Mouse (Mus musculus) cortical plate, adult 2 months (tissue): ENCODE data around the gene Nudt3. TPM values are rescaled to one million over a fixed set of nuclear protein-coding genes. Genes with fewer than 3 reads are reported as not detected.

Experiments
- H3K27ac ChIP-seq: fragments of 200-500 bp; 2 replicates; pipeline ENCODE4 v1.5.1; 2012; ENCODE audit warnings: low read length, control low read depth, inconsistent platforms; ENCODE audit not compliant: insufficient read depth
- H3K4me1 ChIP-seq: fragments of 200-500 bp; 2 replicates; pipeline ENCODE4 v1.6.1; 2011; ENCODE audit warnings: low read length; ENCODE audit not compliant: control insufficient read depth, insufficient read depth
- H3K4me3 ChIP-seq: fragments of 200-500 bp; 2 replicates; pipeline ENCODE4 v1.5.1; 2011; ENCODE audit warnings: mild to moderate bottlenecking, low read length, control low read depth; ENCODE audit not compliant: insufficient read depth
- CTCF ChIP-seq: fragments of 200-500 bp; IDR thresholded peaks from 2 replicates; pipeline ENCODE4 v1.5.1; 2011; ENCODE audit warnings: mild to moderate bottlenecking, control low read depth, low read length; ENCODE audit not compliant: insufficient read depth; ENCODE audit errors: extremely low read depth
- POLR2A ChIP-seq: fragments of 200-500 bp; IDR thresholded peaks from 2 replicates; pipeline ENCODE4 v1.6.1; 2011; ENCODE audit warnings: mild to moderate bottlenecking, low read length, control low read depth; ENCODE audit not compliant: insufficient read depth; ENCODE audit errors: extremely low read depth
- polyA plus RNA-seq: library from polyadenylated mRNA; depleted of rRNA; stranded (reverse); fragments of >200 nt; gene quantifications from 2 replicates; pipeline ENCODE4 v1.2.3, GENCODE M21; 2012

Nudt3 gene
- polyA plus RNA-seq, 1 experiment: 371 TPM

DNA sequence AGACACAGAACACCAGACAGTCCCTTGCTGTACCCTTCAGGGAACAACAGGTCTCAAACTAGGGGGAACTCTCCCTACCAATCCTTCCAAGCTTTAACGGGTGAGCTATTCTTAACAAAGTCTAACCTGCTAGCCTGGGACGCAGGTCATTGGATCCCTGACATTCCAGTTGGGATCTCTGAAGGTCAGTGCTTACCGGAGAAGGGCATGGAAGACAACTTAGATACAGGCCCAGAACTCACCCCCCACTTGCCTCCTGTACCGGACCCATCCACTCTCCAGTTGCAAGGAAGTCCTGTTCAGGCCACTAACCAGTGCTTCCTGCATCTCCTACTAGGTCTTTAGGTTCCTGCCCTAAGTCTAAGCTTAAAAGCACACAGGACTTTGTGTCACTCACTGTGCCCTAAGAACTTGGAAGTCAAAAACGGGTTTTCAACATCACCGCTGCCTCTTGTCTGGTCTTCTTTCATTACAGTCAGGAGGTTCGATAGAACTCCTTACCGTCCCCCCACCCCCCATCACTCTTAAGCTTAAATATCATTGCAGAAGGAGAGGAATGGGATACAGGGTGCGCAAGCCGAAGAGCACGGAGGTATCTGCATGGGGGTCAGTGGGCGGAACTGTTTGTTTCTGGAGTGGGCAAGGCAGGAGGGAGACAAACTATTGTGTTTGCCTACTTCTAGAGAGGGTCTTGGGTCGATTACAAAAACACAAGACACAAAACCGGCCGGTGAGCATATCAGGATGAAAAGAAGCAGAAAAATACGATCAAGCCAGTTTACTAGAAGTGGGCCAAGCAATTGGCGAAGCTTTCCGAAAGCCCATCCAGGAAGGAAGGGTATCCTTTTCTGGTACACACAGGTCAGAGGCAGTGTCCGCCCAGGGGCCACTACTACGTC is 69.0 kb downstream of the Nudt3 start:
- Histone ChIP-seq H3K27ac (no peak overlapping the region), H3K4me1 (no peaks in the 10 kb centered on the region), H3K4me3 (no peak overlapping the region)
- TF ChIP-seq CTCF (no peak), POLR2A (no peak)

DNA sequence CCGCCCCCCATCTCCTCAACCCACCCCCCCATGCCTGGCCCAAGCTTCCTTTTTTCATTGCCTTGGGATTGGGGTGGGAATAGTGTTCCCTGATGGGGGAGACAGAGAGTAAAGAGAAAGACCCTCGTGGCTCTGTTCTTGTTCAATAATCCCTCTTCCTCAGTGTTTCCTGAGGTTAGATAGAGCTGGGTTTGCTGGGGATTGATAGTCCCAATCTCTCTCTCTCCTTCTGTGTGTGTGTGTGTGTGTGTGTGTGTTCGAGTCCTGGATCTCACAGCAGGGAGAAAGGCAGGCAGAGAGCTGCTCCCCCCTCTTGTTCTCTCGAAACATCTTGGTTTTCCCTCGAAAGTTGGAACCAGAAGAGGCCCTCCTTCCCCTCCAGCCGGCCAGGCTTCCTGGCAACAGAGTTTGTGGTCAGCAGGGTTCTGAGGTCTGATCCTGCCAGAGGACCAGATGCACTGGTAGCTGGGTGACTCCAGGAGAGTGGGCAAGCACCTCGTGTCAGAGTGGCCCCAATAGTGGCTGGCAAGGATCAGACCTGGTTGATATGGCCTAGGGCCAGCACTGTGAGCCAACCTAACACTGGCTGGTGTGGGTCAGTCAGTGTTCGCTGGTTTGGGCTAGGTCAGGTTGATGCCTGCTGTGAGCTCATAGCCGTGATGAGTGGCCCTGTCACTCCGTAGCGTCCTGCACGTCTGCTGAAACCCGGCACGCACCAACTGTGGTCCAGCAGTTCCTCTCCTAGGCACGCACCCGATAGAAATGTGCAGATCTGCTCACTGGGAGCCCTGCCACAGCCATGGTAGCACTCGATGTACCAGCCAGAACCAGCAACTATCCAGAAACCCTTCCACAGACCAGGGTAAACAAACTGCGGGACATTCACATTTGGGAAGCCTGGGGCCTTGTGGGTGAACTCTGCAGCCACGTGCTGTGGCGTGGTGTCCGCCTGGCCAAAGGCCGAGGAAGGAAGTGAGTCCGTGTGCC is 70.8 kb downstream of the Nudt3 start:
- H3K4me3 ChIP-seq: no peak overlapping the region
- no peaks in the 10 kb centered on the region for H3K4me1 ChIP-seq
- no peak overlapping the region for H3K27ac ChIP-seq
- no peak for TF ChIP-seq CTCF
- TF ChIP-seq POLR2A: no peak

DNA sequence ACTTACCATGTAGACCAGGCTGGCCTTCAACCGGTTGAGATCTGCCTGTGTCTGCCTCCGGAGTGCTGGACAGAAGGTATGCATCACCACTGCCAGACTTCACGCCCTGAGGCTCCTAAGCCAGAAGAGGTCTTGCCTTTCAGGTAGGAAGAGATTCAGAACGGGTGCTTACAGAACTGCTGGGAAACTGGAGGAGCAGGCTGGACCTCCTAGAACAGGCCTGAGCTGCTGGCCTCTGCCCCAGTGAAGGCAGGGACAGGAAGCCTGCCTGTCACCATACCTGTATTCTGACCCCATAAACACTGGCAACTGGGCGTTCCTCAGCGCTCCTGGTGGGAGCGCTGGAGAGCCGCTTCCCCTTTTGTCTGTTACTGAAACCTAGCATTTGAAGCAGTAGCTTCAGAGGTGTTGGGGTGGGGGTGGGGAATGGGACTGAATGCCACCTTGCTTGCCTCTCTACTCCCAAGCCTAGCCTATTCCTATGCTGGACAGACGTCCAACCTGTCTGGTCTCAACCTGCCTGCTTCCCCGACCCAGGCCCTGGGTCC is 71.8 kb downstream of the Nudt3 start:
- TF ChIP-seq CTCF: no peak
- TF ChIP-seq POLR2A: no peak
- no peaks in the 10 kb centered on the region for H3K4me1 ChIP-seq
- H3K27ac ChIP-seq: no peak overlapping the region
- H3K4me3 ChIP-seq: no peak overlapping the region

DNA sequence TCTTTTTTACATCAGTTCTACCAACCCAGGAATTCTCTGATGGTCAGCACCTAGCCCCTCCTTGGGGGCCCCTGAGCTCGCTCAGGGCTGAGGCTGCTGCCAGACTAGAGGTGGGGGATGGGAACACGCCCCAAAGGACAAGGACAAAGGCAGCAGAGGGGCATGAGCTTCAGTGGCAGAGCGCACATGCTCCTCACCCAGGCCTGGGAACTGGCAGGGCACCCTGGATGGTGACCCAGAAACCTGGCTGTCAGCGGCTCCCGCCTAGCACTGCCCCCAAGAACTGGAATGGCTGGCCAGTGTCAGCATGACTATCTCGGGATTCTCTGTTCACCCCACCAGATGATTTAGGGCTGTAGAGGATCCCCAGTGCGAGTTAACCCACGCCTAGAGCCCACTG is 74.1 kb downstream of the Nudt3 start:
- no peaks in the 10 kb centered on the region for H3K4me1 ChIP-seq
- TF ChIP-seq POLR2A: no peak
- TF ChIP-seq CTCF: no peak
- H3K4me3 ChIP-seq: no peak overlapping the region
- no peak overlapping the region for H3K27ac ChIP-seq

DNA sequence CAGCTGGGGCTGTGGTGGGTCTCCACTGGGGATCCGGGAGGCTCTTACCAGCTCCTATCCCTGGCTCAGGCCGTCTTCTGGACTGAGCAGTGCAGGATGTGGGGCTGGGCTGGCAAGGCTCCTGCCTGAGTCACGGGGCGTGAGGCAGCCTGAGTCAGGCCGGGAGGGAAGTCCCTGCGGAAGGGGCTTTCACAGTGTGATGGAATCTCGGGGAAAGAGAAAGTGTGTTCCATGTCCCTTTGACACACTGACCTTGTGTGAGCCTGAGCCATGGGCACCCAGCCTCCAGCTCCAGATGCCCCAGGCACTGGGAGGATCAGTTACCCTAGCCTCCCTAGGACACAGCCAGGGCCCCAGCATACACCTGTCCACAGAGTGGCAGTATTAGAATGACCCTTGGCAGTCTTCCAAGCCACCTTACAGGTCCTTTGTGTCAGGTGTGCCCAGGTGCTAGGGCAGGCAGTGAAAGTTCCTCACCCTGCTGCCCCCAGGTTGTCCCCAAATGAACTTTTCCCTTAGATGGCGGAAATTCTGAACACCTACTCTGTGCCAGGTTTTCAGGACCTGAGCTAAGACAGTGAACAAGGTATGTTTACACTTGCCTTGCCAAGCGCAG is 75.9 kb downstream of the Nudt3 start:
- H3K27ac ChIP-seq: no peak overlapping the region
- no peaks in the 10 kb centered on the region for H3K4me1 ChIP-seq
- H3K4me3 ChIP-seq: no peak overlapping the region
- TF ChIP-seq CTCF: no peak
- TF ChIP-seq POLR2A: no peak

DNA sequence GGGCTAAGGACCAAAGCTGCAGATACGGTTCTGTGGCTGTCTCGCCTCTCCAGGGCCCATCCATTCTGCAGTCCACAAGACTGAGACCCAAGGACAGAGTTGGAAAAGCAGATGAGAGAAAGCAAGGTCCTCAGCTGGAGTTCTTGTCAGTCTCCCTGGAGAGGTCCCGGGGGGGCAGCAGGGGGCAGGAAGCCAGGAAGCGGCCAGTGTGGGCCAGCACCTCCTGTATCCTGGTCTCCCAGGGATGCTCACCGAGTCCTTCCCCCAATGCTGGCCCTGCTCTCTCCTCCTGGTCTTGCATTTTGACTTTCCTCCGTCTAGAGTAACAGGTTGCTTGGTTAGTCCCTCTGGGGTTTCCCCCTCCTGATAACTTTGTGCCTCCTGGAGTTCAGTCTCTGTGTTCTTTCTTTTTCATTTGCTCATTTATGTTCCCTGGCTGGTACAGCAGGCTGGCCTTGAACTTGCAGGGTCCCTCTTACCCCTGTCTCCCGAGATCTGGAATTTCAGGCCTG is 76.7 kb downstream of the Nudt3 start:
- H3K4me3 ChIP-seq: no peak overlapping the region
- no peak for TF ChIP-seq CTCF
- no peak for TF ChIP-seq POLR2A

DNA sequence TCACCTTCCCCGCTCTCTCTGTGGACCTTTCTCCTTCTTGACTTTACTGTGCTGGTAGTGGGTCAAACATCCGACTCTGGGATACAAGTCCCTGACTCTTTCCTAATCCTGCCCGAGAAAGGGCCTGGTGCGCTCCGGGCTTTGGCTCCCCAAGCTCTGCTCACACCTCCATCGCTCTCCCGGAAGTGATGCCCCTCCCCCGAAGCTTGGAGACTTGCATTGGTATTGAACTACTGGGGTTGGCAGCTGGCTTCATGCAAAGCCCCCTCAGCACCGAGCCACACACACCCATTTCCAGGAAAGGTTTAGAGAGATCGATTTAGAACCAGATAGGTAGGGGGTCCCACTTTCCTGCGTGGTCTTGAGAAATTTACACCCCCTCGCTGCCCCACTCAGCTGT is 77.3 kb downstream of the Nudt3 start:
- Histone ChIP-seq H3K4me3 (no peak overlapping the region), H3K4me1 (no peaks in the 10 kb centered on the region), H3K27ac (no peak overlapping the region)
- TF ChIP-seq POLR2A (no peak), CTCF (no peak)

More for the DNA sequence above, 76.7 kb downstream of the Nudt3 start:
- Histone ChIP-seq H3K27ac (no peak overlapping the region), H3K4me1 (no peaks in the 10 kb centered on the region)

GRCm38 (mm10) chr17:27544551-27544950 is 78.7 kb downstream of the Nudt3 start:
- no peak overlapping the region for H3K4me3 ChIP-seq
- no peak overlapping the region for H3K27ac ChIP-seq
- H3K4me1 ChIP-seq: no peaks in the 10 kb centered on the region
- no peak for TF ChIP-seq CTCF
- no peak for TF ChIP-seq POLR2A

GRCm38 (mm10) chr17:27541984-27542383 is 81.3 kb downstream of the Nudt3 start:
- no peak overlapping the region for H3K4me3 ChIP-seq
- TF ChIP-seq CTCF (no peak), POLR2A (no peak)
- H3K4me1 ChIP-seq: no peaks in the 10 kb centered on the region
- no peak overlapping the region for H3K27ac ChIP-seq
